Mouse (Mus musculus): ENCODE results near the gene Rs1. TPM values are rescaled to one million over a fixed set of nuclear protein-coding genes. Genes with fewer than 3 reads are reported as not detected.

Gene Rs1
- polyA plus RNA-seq, 1 experiment: not detected

GRCm38 (mm10) chrX:160794920-160795319, 27.1 kb downstream of the Rs1 start:
- WGBS: 74% methylated on average over 4 of the region's 4 CpGs
- H3K4me1 ChIP-seq (ENCODE audit: control insufficient read depth, insufficient read depth, low read length): no peaks in the 10 kb centered on the region
- no peak for TF ChIP-seq CTCF (IDR thresholded peaks at IDR 0.05; ENCODE audit: insufficient read depth, low read length)

GRCm38 (mm10) chrX:160804409-160805150, 36.8 kb downstream of the Rs1 start:
- 73% methylated on average over 4 of the region's 4 CpGs for WGBS
- Histone ChIP-seq H3K4me1 (ENCODE audit: control insufficient read depth, insufficient read depth, low read length) (no peaks in the 10 kb centered on the region), H3K4me3 (replicated peaks; ENCODE audit: extremely low read depth, low read depth, low read length) (no peak overlapping the region)
- TF ChIP-seq CTCF (IDR thresholded peaks at IDR 0.05; ENCODE audit: insufficient read depth, low read length) (no peak), POLR2A (IDR thresholded peaks at IDR 0.05; ENCODE audit: borderline replicate concordance, extremely low read depth, low read depth, low read length) (no peak)
- no peak for DNase-seq

More at GRCm38 (mm10) chrX:160794920-160795319, 27.1 kb downstream of the Rs1 start:
- DNase-seq: no peak
- no peak overlapping the region for H3K4me3 ChIP-seq (replicated peaks; ENCODE audit: extremely low read depth, low read depth, low read length)

- DNase-seq: no peak
- no peak overlapping the region for H3K4me3 ChIP-seq (replicated peaks; ENCODE audit: extremely low read depth, low read depth, low read length)
- WGBS: 76% methylated on average over 7 of the region's 7 CpGs
- H3K4me1 ChIP-seq (ENCODE audit: control insufficient read depth, insufficient read depth, low read length): no peaks in the 10 kb centered on the region
- no peak for TF ChIP-seq POLR2A (IDR thresholded peaks at IDR 0.05; ENCODE audit: borderline replicate concordance, extremely low read depth, low read depth, low read length)
- TF ChIP-seq CTCF (IDR thresholded peaks at IDR 0.05; ENCODE audit: insufficient read depth, low read length): no peak
Observed at GRCm38 (mm10) chrX:160808226-160808625, 40.4 kb downstream of the Rs1 start.

Other genes starting within 250 kb of the Rs1 start
- gene Ppef1, start 32.2 kb upstream of the Rs1 start, polyA plus RNA-seq (2012; rRNA removed): not detected in 2 replicates
- 0.18 and 0.22 TPM in 2 replicates for gene Gja6, start 139.0 kb downstream of the Rs1 start, polyA plus RNA-seq (2012; rRNA removed)
- gene Cdkl5, start 226.7 kb downstream of the Rs1 start, polyA plus RNA-seq (2012; rRNA removed): 4.9 and 7.1 TPM in 2 replicates

Data from lung, adult 2 months (tissue).